Mouse (Mus musculus): ENCODE measurements around the gene Trove2.

- no peak for TF ChIP-seq POLR2A (IDR thresholded peaks at IDR 0.05; ENCODE audit: extremely low read depth, insufficient read depth, low read length)
- no peak for TF ChIP-seq CTCF (IDR thresholded peaks at IDR 0.05; ENCODE audit: extremely low read depth, insufficient read depth, low read length)
Observed at GRCm38 (mm10) chr1:143762159-143762558, 14.7 kb downstream of the Trove2 start.

Data from cortical plate, adult 2 months (tissue).